Mouse (Mus musculus) heart, postnatal 0 days (tissue): Measurements from ENCODE around the gene Fndc8.

Source experiments
- CTCF ChIP-seq: IDR thresholded peaks from 2 replicates; pipeline ENCODE4 v1.5.1; 2016; ENCODE audit warnings: antibody characterized with exemption, control low read depth, low read depth
- EP300 ChIP-seq: IDR thresholded peaks from 2 replicates; pipeline ENCODE4 v1.6.1; 2016; ENCODE audit warnings: antibody characterized with exemption, low read depth

DNA sequence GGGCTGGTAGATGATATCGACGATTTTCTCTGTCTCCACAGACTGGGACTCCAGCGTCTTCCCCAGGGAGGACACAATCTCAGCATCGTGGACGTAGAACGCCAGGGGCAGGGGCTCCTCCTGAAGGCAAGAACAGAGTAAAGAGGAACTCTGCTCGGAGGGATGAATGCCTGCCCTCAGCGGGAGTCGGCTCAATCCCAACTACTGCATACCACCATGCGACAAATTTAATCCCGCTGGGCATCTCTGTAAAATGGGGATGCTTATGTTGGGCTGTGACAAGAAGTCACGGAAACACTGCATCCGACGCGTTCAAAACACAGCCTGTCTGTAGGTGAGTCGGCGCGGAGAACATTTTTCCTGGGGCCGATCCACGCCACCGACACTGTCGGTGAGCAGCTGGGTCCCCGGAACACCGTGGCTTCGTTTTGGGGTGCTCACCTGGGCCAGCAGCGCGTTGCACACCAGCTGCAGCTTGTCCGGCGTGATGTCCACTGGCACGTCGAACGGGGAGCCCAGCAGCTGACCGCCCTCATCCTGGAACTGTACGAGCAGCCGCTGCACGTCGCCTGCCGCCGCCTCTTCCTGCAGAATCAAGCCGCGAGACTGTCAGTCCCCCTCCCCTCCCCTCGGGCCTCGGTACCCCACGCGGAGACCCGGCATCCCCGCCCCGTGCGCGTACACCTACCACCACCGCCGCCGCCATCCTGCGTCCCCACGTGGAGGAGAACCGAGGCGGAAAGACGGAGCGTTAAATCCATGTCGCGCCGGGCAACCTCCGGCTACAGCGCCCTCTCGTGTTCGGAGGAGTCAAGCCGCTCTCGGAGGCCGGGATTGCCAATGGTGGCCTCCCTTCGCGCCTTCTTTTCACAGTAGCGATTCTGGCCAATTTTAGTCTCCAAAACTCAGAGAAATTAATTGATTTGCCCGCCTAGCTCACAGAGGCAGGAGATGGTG is 16.0 kb downstream of the Fndc8 start, which contains the start of gene Nle1:
- TF ChIP-seq CTCF: peak; percentile 96
- TF ChIP-seq EP300: no peak
